Mouse (Mus musculus): ENCODE measurements around the gene Wfdc17.
A peak's percentile ranks its signal among the peaks of the same experiment; 100 is the strongest.

Wfdc17 gene

DNA sequence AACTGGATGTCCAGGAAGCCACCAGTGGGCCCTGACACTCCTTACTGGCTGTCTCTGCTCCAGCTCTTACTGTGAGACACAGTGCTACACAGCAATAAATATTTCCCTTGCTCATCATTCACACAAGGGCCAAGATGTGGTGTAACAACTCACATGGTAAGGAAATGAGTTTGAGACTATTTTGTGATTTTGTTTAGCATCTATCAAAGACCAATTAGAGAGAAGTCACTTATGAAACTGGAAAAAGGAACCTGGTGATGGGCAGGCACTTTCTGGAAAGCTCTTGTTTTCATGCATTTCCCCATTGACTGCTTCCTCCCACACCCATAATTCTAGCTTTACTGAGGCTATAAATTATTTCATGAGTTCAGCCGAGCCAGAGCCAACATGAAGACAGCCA is at the start of gene Wfdc17:
Wfdc17 (plus strand) TSS at position 287 of the 400 bp plus-strand sequence.
- no peak for DNase-seq (ENCODE audit: low spot score)

DNA sequence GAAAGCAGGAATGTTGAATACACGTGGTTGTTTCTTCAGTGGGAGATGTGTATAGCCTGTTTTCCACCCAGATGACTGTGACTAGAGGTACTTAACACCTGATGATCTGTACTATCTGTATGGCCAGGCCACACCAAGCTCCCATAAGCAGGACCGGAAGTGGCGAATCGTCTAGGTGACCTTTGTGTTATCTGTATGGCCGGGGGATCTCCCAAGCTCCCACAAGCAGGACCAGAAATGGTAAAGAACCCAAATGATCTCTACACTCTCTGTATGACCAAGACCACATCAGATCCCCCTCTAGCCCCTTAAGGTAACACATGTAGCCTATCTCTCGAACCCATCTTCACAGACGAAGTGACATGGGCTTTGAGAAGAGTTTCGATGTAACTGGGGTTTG is 49.2 kb upstream of the Wfdc17 start:
- no peak for DNase-seq (ENCODE audit: low spot score)

DNA sequence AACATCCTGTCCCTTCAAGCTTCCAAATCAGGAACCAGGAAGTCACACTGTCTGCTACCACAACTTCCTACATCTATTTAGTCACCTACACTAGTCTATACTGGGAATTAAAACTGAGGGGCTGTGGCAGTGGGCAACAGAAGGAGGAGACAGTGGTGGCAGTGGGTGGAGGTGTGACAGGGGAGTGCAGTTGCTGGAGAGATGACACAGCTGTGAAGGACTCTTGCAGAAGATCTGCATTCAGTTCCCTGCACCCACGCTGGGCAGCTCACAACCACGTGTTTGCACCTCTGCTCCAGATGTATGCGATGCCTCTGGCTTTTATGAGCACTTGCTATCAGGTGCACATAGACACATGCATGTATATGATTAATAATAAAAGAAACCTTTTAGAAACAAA is 46.3 kb upstream of the Wfdc17 start:
- DNase-seq (ENCODE audit: low spot score): no peak

DNA sequence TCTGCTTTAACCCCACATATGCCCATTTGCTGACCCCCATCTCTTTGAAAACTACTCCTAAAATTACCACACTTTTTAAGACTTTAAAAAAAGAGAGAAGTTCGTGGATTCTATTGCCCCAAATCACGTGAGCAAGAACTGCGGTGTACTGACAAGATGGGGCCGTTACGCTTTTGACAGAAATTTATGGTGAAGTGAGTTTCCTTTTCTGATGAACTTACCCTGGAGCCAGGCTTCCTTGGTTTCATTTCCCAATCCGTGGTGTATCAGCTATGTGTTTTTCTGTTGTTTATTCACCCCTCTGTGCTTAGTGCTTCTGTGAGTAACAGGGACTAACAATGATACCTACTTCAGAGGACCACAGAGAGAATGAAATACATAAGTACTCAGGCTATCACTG is 45.0 kb upstream of the Wfdc17 start:
- no peak for DNase-seq (ENCODE audit: low spot score)

DNA sequence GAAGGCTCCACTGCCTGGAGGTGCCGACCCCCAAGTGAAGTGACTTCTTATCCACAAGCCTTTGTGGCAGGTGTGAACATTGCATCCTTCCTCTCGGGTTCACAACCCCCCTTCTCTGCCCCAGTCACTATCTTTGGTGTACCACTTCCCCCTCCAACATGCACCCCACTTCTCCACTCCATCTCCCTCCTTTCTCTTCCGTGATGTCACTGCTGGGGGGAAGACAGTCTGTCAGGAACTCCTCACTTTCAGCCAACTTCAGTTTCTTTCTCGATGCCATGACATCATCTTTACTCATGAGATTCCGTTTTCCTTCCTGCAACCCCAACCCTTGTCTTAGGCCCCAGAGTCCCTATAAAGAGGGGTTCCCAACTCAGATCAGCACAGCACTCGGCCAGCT is 41.6 kb upstream of the Wfdc17 start, which contains the start of gene Ccl4:
Ccl4 (plus strand) TSS at position 381 of the 400 bp plus-strand sequence.
- no peak for DNase-seq (ENCODE audit: low spot score)

DNA sequence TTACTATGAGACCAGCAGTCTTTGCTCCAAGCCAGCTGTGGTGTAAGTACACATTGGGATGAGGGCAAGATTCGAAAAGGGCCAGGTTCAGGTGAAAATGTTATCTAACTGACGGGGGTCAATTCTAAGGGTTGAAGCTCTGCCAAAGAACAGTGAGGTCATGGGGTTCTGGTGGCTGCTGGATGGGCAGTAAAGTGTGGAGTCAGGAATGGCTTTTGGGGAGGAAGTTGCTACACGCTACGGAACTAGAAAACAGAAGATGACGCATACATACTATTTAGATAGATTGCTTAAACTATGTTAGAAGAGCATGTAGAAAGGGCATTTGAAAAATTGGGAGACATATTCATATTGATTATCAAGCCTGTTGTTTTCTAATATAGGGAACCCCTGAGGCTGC is 40.3 kb upstream of the Wfdc17 start:
- no peak for DNase-seq (ENCODE audit: low spot score)

DNA sequence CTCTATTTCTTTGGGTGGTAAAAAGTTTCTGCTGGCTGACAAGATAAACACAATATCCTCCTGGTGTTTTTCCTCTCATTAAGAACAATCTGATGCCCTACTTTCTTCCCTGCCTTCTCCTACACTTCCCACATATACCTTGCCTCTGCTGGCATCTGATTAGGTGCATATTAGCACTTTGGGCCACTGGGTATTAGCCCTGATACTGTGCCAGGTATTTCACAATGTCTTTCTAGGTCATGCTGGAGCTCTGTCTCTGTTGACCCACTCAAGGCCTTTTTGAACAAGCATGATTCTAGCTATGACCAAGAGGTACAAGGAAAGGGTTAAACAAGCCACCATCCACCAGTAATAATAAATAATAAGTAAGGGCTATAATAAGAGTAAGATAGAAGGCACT is 32.0 kb upstream of the Wfdc17 start:
- peak; percentile 16 for DNase-seq (ENCODE audit: low spot score)

DNA sequence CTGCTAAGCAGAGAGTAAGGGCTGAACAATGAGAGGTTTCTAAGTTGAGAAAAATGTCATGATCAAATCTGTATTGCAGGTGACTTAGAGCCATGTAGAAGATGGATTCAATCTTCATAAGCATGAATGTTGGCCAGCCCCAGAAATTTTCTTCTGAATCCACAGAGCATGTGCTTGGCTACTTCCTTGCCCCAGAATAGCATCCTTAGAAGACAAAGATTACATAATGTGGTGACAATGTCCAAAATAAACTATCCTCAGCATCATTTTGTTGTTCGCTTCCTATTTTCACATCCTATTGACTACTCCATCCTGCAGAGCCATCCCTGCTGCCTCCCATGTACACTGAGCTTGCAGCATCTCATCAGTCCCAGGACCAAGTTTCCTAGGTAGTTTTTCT is 28.1 kb upstream of the Wfdc17 start:
- no peak for DNase-seq (ENCODE audit: low spot score)

DNA sequence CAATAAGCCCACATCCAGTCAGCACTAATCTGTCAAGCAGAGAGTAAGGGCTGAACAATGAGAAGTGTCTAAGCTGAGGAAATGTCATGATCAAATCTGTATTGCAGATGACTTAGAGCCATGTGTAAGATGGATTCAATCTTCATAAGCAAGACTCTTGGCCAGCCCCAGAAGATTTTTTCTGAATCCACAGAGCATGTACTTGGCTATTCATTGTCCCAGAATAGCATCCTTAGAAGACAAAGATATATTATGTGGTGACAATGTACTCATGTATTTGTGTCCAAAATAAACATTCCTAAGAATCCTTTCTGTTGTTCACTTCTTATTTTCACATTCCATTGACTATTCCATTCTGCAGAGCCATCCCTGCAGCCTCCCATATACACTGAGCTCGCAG is 13.9 kb upstream of the Wfdc17 start:
- DNase-seq (ENCODE audit: low spot score): no peak

DNA sequence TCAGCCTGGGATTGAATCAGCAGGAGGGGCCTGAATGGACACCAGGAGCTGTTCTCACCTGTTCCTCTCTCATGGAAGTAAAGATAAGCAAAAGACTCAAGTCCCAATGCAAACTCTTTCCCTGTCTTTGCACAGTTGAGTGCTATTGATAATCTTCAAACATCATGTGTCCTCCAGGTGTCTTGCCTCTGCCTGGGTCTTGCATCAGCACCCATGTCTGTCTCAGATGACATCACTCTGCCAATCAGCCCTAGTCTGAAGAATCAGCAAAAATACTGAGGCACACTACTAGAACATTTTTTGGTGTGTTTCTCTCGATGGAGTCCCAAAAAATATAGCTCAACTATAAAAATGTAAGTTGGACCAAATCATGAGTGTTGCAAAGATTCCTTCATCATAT is 11.8 kb upstream of the Wfdc17 start:
- no peak for DNase-seq (ENCODE audit: low spot score)

DNA sequence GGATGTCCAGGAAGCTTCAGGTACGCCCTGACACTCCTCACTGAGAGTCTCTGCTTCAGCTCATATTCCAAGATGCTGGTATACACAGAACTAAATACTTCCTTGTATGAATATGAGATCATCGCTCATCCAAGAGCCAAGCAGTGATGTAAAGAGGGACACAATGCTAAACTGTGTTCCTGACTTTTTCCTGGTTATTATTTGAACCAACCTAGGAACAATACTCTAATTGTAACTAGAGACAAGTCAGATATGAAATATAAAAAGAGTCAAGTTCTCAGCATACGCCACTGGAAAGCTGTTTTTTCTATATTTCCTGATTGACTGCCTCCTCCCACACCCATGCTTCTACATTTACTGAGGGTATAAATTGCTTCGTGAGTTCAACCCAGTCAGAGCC is 4.9 kb downstream of the Wfdc17 start, which contains the start of gene Wfdc18:
Wfdc18 (plus strand) TSS at position 301 of the 400 bp plus-strand sequence.
- DNase-seq (ENCODE audit: low spot score): no peak

DNA sequence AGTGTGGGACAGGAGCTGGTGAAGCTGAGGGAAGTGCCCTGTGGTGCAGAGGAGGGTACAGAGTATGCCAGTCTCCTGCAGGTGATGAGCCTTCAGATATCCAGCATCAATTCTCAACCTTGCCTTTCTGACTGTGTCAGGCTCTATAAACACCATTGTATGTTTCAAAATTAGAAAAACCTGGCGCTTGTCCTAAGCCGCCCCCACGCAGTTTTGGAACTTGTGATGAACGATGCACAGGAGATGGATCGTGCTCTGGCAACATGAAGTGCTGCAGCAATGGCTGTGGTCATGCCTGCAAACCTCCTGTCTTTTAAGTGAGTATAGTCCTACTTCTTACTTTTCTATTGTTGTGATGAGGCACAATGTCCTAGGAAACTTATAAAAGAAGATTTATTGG is 5.9 kb downstream of the Wfdc17 start:
- no peak for DNase-seq (ENCODE audit: low spot score)

DNA sequence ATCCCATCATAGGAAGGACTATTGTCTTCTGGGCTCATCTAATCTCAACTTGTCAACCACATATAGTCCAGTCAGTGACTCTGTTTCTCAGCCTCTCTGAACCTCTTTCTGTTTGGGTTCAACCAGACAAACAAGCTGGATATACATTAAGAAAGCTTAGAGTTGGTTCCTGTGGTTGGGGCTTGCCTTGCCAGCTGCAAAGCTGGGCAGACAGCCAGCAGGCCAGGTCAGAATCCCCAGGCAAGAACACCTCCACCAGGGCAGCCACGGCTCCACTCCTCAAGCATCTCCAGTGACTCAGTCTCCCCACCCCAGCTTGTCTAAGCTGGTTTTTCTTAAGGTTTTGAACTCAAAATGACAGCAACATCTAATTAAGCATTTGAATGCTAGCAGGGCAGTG is 8.9 kb downstream of the Wfdc17 start:
- no peak for DNase-seq (ENCODE audit: low spot score)

DNA sequence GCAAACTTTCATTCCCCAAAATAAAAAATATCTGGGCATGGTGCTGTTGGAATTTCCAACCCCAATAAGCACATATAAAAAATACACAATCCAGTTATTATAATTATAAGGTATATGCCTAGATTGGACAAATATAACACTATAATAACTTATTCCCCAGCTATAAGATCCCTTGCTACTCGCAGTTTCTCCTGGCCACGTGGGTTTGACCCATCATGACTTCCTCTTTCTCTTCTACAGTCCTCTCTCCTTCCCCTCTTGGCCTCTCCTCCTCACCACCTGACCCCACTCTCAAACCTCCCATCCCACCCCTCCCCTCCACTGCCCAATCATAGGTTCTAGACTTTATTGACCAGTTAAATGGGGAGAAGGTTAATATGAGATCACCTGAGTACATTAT is 10.1 kb downstream of the Wfdc17 start:
- DNase-seq (ENCODE audit: low spot score): no peak

DNA sequence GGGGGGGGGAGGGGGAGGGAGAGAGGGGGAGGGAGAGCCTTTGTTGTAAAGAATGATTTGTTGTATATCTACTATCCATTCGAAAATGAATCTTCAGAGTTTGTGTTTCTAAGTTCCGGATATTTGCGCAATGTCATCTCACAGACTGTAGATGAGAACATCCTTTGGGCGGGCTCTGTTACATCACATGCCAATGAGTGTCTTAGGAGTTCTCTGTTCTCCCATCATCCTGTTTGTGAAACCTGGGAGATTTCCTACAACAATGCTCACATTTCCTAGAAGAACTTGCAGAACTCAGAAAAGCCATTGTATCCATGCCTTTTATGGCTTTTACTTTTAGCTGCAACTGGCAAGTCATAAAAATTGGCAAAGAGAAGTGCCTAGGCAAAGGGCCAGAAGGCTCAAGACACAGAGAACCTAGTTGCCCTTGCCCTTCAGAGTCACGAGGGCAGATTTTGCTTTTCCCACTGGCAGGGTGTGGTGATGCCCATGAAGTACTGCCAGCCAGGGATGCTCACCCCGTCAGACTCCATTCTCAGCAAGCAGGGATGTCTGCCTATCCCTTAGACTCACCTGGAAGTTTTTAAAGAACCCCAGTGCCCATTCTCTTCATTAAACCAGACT is 13.4 kb downstream of the Wfdc17 start:
- DNase-seq (ENCODE audit: low spot score): peak; percentile 26

DNA sequence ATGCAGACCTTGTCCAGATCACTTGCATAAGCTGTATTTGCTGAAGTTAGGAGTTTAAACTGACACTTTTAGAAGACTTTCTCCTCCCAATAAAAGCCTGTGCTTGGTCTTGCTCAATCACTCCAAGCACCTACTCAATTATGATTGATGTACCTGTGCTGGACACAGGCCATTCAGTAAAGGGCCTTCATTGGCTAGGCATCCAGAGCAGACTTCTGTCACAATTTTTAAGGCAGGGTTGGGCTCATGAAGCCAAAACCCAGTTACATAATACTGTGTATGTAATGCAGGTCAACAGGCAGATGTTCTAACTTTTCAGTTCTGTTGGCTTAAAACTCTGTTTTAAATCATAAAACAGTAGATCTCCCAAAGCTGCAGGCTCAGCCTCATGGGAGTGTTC is 17.0 kb downstream of the Wfdc17 start:
- DNase-seq (ENCODE audit: low spot score): peak; percentile 13

DNA sequence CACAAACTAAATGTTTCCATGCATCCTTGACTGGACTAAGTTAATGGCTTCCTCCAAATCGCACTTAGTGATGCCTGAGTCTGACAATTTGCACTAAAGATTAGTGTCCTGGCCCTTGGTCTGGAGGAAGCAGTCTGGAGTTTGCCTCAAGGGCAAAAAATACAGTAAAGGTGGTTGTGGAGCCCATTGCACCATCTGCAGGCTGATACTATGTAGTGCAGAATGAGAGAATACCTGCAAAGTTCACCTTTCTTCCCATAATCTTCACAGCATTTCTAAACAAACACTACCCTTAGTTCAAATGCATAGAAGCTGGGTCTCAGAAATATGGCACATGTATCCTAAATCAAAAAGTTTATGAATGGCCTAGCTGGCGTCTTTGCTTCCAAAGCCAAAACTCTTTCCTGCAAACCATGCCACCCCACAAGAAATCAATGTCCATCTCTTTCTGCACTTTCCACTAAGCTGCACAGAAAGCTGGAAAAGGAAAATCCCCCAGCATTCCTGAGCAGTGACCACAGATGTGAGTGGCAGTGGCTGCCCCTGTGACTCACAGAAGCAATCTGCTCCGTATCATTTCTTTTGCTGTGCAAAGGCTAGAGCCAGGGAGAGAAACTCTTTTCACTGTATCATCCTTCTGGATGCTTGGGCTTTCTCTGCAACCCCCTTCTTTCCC is 25.1 kb downstream of the Wfdc17 start:
- no peak for DNase-seq (ENCODE audit: low spot score)

DNA sequence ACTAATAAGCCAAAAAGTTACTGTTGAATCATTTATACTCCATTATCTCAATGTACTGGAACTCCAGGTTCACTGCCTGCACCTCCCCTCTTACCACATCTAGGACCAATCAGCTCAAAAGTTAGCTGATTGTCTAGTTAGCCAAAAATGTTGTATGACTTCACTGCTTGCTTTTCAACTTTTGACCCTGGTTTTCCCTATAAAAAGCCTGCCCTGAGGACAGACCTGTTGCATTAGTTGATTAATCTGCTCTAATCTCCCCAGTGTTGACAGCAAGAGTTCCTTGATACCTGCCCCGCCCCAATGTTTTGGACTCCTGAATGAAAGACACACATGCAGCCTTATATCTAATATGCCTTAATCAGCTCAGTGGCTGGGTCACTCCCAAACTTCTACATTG is 27.3 kb downstream of the Wfdc17 start:
- DNase-seq (ENCODE audit: low spot score): no peak

DNA sequence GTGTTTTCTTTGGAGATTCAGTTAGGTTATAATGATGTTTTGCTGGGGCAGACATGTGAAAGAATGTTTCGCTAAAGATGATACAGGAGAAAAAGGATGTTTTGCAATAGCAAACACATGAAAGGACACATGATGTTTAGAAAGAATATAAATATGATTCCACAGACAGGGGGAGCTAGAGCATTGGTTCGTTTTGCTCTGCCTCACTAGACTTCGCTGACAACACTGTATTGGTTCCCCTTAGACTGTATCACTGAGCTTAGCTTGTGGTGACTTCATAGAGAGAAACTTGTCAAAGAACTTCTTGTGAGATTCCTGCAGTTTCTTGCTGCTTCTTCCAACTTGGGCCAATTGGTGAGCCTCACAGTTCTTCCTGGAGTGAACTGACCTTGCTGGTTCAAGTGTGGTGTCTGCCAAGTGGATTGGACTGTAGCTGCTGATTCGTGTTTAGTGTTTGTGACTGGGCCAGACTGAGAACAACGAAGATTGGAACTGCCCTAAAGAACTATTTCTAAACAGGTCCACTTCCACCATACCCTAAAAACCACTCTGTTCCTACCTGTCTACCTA is 29.4 kb downstream of the Wfdc17 start:
- DNase-seq (ENCODE audit: low spot score): no peak

DNA sequence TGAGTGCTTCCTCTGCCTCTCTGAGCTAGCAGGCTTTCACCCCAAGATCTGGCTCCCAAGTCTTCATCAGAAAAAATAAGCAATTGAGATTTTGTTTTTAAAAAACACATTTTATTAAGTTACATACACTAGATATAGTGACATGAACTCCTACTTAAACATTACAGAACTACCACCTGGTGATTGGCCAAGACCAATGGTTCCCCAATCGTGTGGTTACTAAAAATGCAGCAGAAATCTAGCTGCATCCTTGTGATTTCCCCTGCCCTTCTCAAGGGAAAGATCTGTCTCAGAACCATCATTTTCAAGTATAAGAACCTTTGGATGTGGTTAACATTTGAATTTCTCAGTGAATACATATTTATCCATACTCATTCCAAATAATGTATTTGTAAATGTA is 30.4 kb downstream of the Wfdc17 start:
- no peak for DNase-seq (ENCODE audit: low spot score)

DNA sequence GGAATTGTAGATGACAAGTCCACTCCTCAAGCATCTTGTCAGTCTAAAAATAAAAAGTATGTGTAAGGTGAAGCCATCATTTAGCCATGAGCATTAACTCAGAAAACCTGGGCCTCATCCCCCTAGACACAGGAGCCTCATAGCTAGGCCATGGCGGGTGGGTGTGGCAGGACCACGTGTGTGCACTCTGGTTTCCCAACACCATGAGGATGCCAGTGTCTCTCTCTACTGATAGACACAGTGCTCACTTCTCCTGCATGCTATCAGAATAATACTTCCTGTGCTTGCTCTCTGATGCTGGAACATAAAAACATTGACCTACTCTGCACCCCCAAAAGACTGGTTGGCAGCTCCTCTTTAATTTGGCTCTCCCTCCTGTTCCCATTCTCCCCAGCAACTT is 32.1 kb downstream of the Wfdc17 start:
- no peak for DNase-seq (ENCODE audit: low spot score)

DNA sequence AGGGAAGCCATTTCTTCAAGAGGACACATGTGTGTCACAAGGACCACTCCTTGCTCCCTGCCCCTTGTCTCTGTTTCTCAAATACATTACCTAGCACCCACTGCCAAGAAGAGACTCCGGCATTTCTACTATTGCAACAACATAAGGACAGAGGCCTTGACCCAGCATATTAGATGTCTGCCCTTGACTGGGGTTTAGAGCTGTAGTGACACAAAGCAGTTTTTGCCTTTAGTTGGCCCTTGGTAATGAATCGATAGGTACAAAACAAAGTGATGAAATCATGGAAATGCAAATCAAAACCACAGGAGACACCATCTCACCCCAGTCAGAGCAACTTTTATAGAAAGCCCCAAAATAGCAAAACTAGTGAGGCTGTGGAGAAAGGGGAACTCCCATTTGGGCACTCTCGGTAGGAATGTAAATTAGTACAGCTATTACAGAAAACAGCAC is 33.3 kb downstream of the Wfdc17 start:
- peak; percentile 35 for DNase-seq (ENCODE audit: low spot score)

DNA sequence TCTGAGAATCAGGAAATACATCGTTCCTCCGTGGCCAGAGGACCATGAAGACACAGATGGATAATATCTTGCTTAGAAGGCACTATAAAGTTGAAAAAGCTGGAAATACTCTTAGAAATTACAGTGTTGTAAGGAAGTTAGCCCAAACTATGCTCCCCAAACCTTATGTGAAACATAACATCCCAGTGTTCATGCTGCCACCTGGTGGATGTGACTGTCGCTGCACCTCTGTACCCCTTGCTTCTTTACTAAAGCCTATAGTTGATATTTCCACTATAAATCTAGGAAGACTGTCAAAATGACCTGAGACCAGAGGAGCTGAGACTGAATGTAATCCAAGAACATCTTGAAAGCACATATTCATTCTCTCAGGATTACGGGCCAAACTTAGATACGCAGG is 35.5 kb downstream of the Wfdc17 start:
- DNase-seq (ENCODE audit: low spot score): peak; percentile 72

Measured in lung, postnatal 25 days (tissue).